Mouse (Mus musculus): Measurements from ENCODE around the gene Ttc39a. TPM values are rescaled to one million over a fixed set of nuclear protein-coding genes. Genes with fewer than 3 reads are reported as not detected.
A peak's percentile ranks its signal among the peaks of the same experiment; 100 is the strongest.

Ttc39a gene
- polyA plus RNA-seq, 1 experiment: 4.0 TPM

DNA sequence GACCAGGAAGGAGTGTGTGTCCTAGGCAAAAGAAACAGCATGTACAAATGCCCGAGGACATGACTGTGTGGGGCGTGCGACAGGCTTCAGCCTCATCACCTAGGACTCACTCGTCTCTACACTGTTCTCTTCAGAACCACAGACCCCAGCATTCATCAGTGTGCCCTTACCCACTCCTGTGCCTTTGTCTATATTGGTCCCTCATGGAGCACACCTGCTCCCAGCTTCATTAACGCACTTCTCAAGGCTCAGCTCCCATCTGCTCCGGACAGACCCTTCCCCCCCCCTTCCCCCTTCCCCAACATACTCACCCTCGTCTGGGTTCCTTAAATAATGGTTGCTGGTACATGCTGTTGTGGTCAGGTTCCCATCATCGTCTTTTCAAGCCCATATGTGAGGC, 1.0 kb upstream of the Ttc39a start:
- H3K27ac ChIP-seq (ENCODE audit: insufficient read depth, low read length): no peak overlapping the region
- H3K4me3 ChIP-seq (ENCODE audit: insufficient read depth, low read length): no peak overlapping the region
- TF ChIP-seq CTCF (IDR thresholded peaks at IDR 0.05; ENCODE audit: extremely low read depth, insufficient read depth, low read length): no peak
- TF ChIP-seq POLR2A (IDR thresholded peaks at IDR 0.05; ENCODE audit: extremely low read depth, insufficient read depth, low read length): no peak
- H3K4me1 ChIP-seq (ENCODE audit: control insufficient read depth, insufficient read depth, low read length): no peaks in the 10 kb centered on the region

DNA sequence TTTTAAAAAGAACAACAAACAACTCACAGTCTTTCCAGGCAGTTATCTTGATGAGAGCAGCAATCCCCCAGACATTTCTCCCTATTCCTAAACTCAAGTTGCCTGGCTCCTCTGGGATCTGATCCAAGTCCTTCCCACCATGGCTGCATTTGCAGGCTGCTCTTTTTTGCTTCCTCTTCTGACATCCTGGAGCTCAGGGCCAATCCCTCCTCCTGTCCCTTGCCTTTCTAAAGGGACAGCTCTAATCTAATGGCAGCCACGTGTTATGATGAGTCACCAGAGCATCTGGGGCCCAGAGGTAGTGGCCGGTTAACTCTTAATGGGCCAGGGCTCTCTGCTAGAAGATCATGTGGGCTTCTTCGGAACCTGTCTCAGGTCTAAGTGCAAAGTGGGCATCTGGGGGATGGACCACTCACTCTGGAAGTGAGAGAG, 353 bp upstream of the Ttc39a start:
- Histone ChIP-seq H3K27ac (ENCODE audit: insufficient read depth, low read length) (no peak overlapping the region), H3K4me3 (ENCODE audit: insufficient read depth, low read length) (peak overlapping the region; percentile 44), H3K4me1 (ENCODE audit: control insufficient read depth, insufficient read depth, low read length) (no peaks in the 10 kb centered on the region)
- TF ChIP-seq POLR2A (IDR thresholded peaks at IDR 0.05; ENCODE audit: extremely low read depth, insufficient read depth, low read length) (no peak), CTCF (IDR thresholded peaks at IDR 0.05; ENCODE audit: extremely low read depth, insufficient read depth, low read length) (no peak)

DNA sequence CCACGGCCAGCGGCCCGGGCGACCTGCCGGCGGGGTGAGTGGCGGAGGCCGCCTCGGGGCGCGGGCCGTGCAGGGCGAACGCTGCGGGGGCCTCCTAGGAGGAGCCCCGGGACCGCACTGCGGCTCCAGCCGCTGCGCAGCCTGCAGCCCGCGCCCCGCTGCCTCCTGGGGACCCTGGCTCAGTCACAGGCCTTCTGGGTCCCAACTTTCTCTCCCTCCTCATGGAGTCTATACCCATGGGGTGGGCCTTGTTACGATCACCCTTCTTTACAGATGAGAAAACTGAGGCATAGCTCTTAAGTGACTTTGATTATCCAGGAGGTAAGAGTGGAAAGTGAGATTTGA, 725 bp downstream of the Ttc39a start:
- Histone ChIP-seq H3K4me3 (ENCODE audit: insufficient read depth, low read length) (peak overlapping the region; percentile 44), H3K4me1 (ENCODE audit: control insufficient read depth, insufficient read depth, low read length) (no peaks in the 10 kb centered on the region), H3K27ac (ENCODE audit: insufficient read depth, low read length) (no peak overlapping the region)
- no peak for TF ChIP-seq POLR2A (IDR thresholded peaks at IDR 0.05; ENCODE audit: extremely low read depth, insufficient read depth, low read length)

DNA sequence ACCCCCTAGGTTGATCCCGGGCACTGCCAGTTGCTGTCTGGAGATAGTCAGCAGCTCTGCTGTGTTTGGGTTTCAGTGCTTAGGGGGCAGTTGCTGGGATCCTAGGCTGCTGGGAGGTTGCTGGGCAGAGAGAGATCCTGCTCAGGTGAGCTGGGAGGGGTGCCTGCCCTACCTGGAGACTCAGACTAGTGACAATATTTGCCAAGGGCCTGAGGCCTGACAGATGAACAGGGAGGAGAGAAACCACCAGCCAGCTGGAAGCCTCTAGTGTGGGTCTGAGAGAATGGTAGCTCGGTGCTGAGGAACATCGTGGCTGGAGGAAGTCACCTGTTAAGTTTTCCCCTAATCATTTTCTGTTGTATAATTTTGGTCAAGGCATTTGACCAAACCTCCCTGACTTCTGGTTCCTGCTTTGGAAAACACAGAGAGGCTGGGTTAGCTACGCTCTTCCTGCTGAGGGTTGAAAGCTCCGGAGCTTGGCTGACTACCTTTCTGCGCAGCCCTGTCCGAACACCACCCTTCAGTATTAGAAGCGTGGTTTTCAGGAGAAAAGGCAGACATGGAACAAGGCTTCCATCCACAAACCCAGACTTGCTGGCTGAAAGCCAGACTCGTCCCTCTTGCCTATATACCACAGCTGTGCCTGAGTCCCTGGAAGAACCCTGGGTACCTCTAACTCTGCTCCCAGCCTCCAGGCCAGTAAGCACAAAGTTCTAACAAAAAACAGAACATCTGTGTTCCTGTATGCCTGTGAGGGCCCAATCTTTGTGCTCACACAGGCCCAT, 1.5 kb downstream of the Ttc39a start:
- no peak for TF ChIP-seq POLR2A (IDR thresholded peaks at IDR 0.05; ENCODE audit: extremely low read depth, insufficient read depth, low read length)
- no peak for TF ChIP-seq CTCF (IDR thresholded peaks at IDR 0.05; ENCODE audit: extremely low read depth, insufficient read depth, low read length)
- Histone ChIP-seq H3K4me1 (ENCODE audit: control insufficient read depth, insufficient read depth, low read length) (no peaks in the 10 kb centered on the region), H3K27ac (ENCODE audit: insufficient read depth, low read length) (no peak overlapping the region), H3K4me3 (ENCODE audit: insufficient read depth, low read length) (no peak overlapping the region; the same call in 1 of the 2 replicates)

DNA sequence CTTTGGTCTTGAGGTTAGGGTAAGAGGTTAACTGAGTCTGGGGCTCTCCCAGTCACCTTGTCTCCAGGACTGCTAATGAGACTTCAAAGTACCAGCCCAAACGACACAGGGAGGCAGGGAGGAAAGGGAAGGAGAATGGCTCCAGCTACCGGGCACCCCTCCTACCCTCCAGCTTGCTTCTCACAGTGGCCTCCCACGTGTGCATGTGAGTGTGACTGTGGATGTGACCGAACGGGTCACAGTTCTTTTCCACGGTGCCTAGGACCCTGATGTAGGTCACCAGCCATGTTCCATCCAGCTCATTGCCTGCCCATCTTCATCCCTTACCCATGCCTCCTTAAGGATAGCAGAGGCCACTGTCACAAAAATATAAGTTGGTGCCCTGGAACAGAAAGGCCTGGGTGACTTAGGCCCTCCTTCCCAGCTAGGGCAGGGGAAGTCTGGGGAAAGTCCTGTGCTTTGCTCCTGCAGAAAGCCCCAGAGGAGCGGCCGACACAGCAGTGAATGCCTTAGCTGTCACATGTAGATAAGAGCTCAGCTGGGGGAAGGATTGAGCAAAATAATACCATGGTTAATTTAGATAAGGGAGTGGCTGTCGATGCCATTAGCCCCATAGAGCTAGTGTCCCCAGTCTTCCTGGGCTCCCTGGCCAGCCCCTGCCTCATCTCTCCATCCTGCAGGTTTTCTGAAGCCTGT, 4.4 kb downstream of the Ttc39a start:
- H3K4me1 ChIP-seq (ENCODE audit: control insufficient read depth, insufficient read depth, low read length): no peaks in the 10 kb centered on the region
- no peak overlapping the region for H3K27ac ChIP-seq (ENCODE audit: insufficient read depth, low read length)
- no peak overlapping the region for H3K4me3 ChIP-seq (ENCODE audit: insufficient read depth, low read length)
- no peak for TF ChIP-seq POLR2A (IDR thresholded peaks at IDR 0.05; ENCODE audit: extremely low read depth, insufficient read depth, low read length)

DNA sequence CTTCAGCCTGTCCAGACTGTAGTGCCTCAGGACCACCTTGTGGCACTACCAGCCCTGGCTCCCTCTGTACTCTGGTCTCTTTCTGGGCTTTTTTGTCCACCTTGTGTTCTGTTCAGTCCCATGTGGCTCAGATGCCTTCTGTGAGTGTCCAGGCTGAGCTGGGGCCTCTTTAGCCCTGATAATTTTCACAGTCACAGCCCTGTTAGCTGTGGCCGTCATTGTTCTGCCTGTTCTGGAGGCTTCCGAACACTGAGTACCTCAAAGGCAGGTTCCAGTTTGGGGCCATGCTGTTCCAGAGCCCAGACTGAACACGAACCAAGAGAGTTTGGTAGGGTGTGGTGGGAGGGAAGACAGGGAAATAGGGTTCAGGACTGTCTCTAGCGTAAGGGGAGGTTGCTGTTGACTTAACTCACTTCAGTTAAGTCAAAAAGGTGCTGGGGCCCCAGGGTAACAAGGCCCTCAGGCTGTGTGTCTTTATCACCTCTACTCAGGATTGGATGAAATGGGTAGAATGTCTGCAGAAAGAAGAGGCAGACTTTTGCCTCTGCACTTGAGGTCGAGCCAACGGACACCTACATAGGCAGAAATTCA, 5.0 kb downstream of the Ttc39a start:
- Histone ChIP-seq H3K4me3 (ENCODE audit: insufficient read depth, low read length) (no peak overlapping the region), H3K27ac (ENCODE audit: insufficient read depth, low read length) (no peak overlapping the region), H3K4me1 (ENCODE audit: control insufficient read depth, insufficient read depth, low read length) (no peaks in the 10 kb centered on the region)
- no peak for TF ChIP-seq POLR2A (IDR thresholded peaks at IDR 0.05; ENCODE audit: extremely low read depth, insufficient read depth, low read length)
- no peak for TF ChIP-seq CTCF (IDR thresholded peaks at IDR 0.05; ENCODE audit: extremely low read depth, insufficient read depth, low read length)

DNA sequence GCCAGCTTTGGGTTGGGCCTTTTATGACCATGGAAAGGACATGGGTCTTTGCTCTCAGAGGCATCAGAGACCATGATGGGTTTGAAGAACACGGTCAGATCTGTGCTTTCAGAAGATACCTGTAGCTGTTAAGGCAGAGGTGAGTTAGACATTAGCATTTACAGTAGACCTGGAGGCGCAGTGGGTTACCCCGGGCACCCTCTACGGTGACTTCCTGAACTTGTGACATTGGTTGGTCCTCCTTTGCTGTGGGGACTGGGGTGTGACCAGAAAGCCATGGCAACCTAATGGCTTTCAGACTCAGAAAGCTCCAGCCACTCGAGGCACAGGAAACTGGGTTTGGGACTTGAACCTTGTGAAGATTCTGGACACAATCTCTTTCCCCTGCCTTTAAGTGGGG, 5.8 kb downstream of the Ttc39a start:
- H3K27ac ChIP-seq (ENCODE audit: insufficient read depth, low read length): no peak overlapping the region
- TF ChIP-seq CTCF (IDR thresholded peaks at IDR 0.05; ENCODE audit: extremely low read depth, insufficient read depth, low read length) (no peak), POLR2A (IDR thresholded peaks at IDR 0.05; ENCODE audit: extremely low read depth, insufficient read depth, low read length) (no peak)
- H3K4me1 ChIP-seq (ENCODE audit: control insufficient read depth, insufficient read depth, low read length): no peaks in the 10 kb centered on the region
- H3K4me3 ChIP-seq (ENCODE audit: insufficient read depth, low read length): no peak overlapping the region

DNA sequence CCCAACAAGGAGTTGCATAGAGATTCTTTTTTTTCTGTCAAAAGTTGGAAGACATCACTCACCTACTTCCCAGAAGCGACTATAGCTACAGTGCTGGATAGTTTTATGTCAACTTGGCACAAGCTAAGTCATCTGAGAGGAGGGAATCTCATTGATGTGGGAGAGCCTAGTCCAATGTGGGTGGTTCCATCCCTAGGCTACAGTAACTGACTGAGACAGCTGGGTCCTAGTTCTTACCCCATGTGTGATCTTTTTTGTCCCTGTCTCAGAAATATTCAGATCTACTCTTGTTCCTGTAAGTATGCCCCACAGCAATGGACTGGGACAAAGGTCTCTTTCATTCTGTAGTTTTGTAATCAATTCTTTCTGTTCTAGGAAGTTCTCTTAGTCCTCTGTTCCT, 11.6 kb downstream of the Ttc39a start:
- H3K27ac ChIP-seq (ENCODE audit: insufficient read depth, low read length): no peak overlapping the region
- no peaks in the 10 kb centered on the region for H3K4me1 ChIP-seq (ENCODE audit: control insufficient read depth, insufficient read depth, low read length)
- TF ChIP-seq POLR2A (IDR thresholded peaks at IDR 0.05; ENCODE audit: extremely low read depth, insufficient read depth, low read length) (no peak), CTCF (IDR thresholded peaks at IDR 0.05; ENCODE audit: extremely low read depth, insufficient read depth, low read length) (no peak)
- no peak overlapping the region for H3K4me3 ChIP-seq (ENCODE audit: insufficient read depth, low read length)

DNA sequence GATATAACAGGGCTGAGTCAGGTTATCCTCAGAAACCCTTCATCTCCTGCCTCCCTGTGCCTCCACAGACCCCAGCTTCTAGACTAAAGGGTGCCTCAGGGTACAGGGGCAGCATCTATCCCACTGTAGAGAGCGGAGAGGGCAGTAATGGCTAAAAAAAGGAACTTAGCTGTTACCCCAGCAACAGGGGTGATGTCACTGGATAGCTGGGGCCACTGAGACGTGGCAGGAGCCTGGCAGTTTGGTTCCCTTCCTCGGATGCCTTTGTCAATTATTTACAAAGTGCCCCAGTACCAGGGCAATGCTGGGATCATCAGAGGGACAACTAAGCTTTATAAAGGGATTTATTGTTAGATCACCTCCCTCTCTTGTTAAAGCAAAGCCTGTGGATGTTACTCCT, 12.6 kb downstream of the Ttc39a start:
- Histone ChIP-seq H3K27ac (ENCODE audit: insufficient read depth, low read length) (no peak overlapping the region), H3K4me1 (ENCODE audit: control insufficient read depth, insufficient read depth, low read length) (no peaks in the 10 kb centered on the region), H3K4me3 (ENCODE audit: insufficient read depth, low read length) (no peak overlapping the region)
- TF ChIP-seq POLR2A (IDR thresholded peaks at IDR 0.05; ENCODE audit: extremely low read depth, insufficient read depth, low read length) (no peak), CTCF (IDR thresholded peaks at IDR 0.05; ENCODE audit: extremely low read depth, insufficient read depth, low read length) (no peak)

DNA sequence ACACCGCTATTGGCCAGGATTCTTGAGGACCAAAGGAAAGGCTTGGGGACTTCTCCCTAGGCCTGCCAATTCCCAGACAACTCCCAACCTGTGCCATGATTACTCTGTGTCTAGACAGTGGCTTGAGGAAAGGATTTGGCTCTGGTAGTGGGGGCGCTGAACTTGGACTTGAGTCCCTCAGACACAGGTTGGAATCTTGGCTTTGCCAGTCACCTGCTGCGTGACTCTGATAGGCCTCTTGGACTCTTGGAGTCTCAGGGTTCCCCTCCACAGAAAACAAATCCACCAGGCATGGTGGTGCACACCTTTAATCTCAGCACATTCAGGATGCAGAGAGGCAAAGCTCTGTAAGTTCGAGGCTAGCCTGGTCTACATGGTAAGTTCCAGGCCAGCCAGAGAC, 13.1 kb downstream of the Ttc39a start:
- TF ChIP-seq CTCF (IDR thresholded peaks at IDR 0.05; ENCODE audit: extremely low read depth, insufficient read depth, low read length) (no peak), POLR2A (IDR thresholded peaks at IDR 0.05; ENCODE audit: extremely low read depth, insufficient read depth, low read length) (no peak)
- H3K4me3 ChIP-seq (ENCODE audit: insufficient read depth, low read length): no peak overlapping the region
- H3K27ac ChIP-seq (ENCODE audit: insufficient read depth, low read length): no peak overlapping the region

More for the DNA sequence above, 13.1 kb downstream of the Ttc39a start:
- H3K4me1 ChIP-seq (ENCODE audit: control insufficient read depth, insufficient read depth, low read length): no peaks in the 10 kb centered on the region

All from cortical plate, adult 2 months (tissue).